ENCODE assay signal across 8 mouse cellular contexts in genomic region chr15:99972989-99973911, GRCm38 (mm10). TPM values are rescaled to one million over a fixed set of nuclear protein-coding genes. Genes with fewer than 3 reads are reported as not detected.
DNase-seq lines count a peak whose midpoint lies in the region; ATAC-seq and TF ChIP-seq lines count a peak whose summit lies in the region.

No protein-coding gene starts in this region.

- H3K27ac ChIP-seq in forebrain, postnatal 0 days (ENCODE audit: low read depth, low read length), result peak overlapping the region; percentile 93
- peak overlapping the region; percentile 97 for H3K27ac ChIP-seq in limb, embryonic 14.5 days (replicated peaks; ENCODE audit: low read depth, low read length)
- H3K27ac ChIP-seq in midbrain, embryonic 14.5 days (replicated peaks; ENCODE audit: low read depth, low read length), result peak overlapping the region; percentile 94

- no peaks in the 10 kb centered on the region for H3K27me3 ChIP-seq in forebrain, postnatal 0 days (ENCODE audit: insufficient read depth, low read length)
- H3K27me3 ChIP-seq in limb, embryonic 14.5 days (ENCODE audit: control insufficient read depth, insufficient read depth, low read length), result no peaks in the 10 kb centered on the region
- no peaks in the 10 kb centered on the region for H3K27me3 ChIP-seq in midbrain, embryonic 14.5 days (ENCODE audit: control insufficient read depth, insufficient read depth, low read length)

- H3K4me3 ChIP-seq in forebrain, postnatal 0 days (ENCODE audit: low read depth, low read length), result peak overlapping the region; percentile 87
- peak overlapping the region; percentile 96 for H3K4me3 ChIP-seq in limb, embryonic 14.5 days (replicated peaks; ENCODE audit: low read length)
- peak overlapping the region; percentile 90 for H3K4me3 ChIP-seq in midbrain, embryonic 14.5 days (replicated peaks; ENCODE audit: low read depth, low read length)

- peak overlapping the region; percentile 88 for H3K4me2 ChIP-seq in forebrain, postnatal 0 days (ENCODE audit: low read depth)
- H3K4me2 ChIP-seq in limb, embryonic 14.5 days (replicated peaks; ENCODE audit: low read depth, low read length, severe bottlenecking), result peak overlapping the region; percentile 69
- peak overlapping the region; percentile 88 for H3K4me2 ChIP-seq in midbrain, embryonic 14.5 days (ENCODE audit: low read length)

- TF ChIP-seq POLR2A in limb, embryonic 14.5 days (IDR thresholded peaks at IDR 0.05; ENCODE audit: borderline replicate concordance, extremely low read depth, insufficient read depth, insufficient read length), result no peak

- no peaks in the 10 kb centered on the region for H3K9me3 ChIP-seq in forebrain, postnatal 0 days (ENCODE audit: low read length)
- no peaks in the 10 kb centered on the region for H3K9me3 ChIP-seq in limb, embryonic 14.5 days (ENCODE audit: control insufficient read depth, low read length)
- no peaks in the 10 kb centered on the region for H3K9me3 ChIP-seq in midbrain, embryonic 14.5 days (ENCODE audit: control insufficient read depth, low read length)

- ATAC-seq in forebrain, postnatal 0 days, result peak; percentile 73
- peak; percentile 39 for ATAC-seq in inflammation-experienced regulatory T-cells, adult 6 months
- peak; percentile 77 for ATAC-seq in limb, embryonic 14.5 days (ENCODE audit: low FRiP score, low read depth)
- peak; percentile 88 for ATAC-seq in midbrain, embryonic 14.5 days (ENCODE audit: low FRiP score, low TSS enrichment)

- under 1% methylated on average over 75 of the region's 84 CpGs for WGBS in forebrain, postnatal 0 days
- WGBS in limb, embryonic 14.5 days, result under 1% methylated on average over 78 of the region's 84 CpGs
- WGBS in midbrain, embryonic 14.5 days, result under 1% methylated on average over 84 of the region's 84 CpGs

- peaks cover 4% of the 10 kb centered on the region; the same call in 1 of the 2 replicates for H3K4me1 ChIP-seq in forebrain, postnatal 0 days (ENCODE audit: insufficient read depth)
- H3K4me1 ChIP-seq in limb, embryonic 14.5 days (ENCODE audit: control insufficient read depth, insufficient read depth, low read length), result 0 out of 2 replicates have a peak, but pooled peaks cover 3% of the 10 kb centered on the region
- peaks cover 9% of the 10 kb centered on the region; the same call in 1 of the 2 replicates for H3K4me1 ChIP-seq in midbrain, embryonic 14.5 days (ENCODE audit: control insufficient read depth, insufficient read depth, low read length)

- peak overlapping the region; percentile 82 for H3K9ac ChIP-seq in forebrain, postnatal 0 days
- H3K9ac ChIP-seq in limb, embryonic 14.5 days (ENCODE audit: low read depth, low read length, severe bottlenecking), result peak overlapping the region; percentile 78
- H3K9ac ChIP-seq in midbrain, embryonic 14.5 days (replicated peaks; ENCODE audit: low read length), result peak overlapping the region; percentile 85

- peak; percentile 12; the same call in 1 of the 2 replicates for TF ChIP-seq CTCF in forebrain, postnatal 0 days (IDR thresholded peaks at IDR 0.05; ENCODE audit: low read depth)

- H3K36me3 ChIP-seq in forebrain, postnatal 0 days (ENCODE audit: insufficient read depth), result no peaks in the 10 kb centered on the region
- H3K36me3 ChIP-seq in limb, embryonic 14.5 days (ENCODE audit: control insufficient read depth, insufficient read depth, low read length), result no peaks in the 10 kb centered on the region
- H3K36me3 ChIP-seq in midbrain, embryonic 14.5 days (ENCODE audit: control insufficient read depth, insufficient read depth, low read length), result no peaks in the 10 kb centered on the region

- DNase-seq in heart, adult 18-20 months, result peak; percentile 23 to 57
- no peak for DNase-seq in heart, adult 8-10 months (ENCODE audit: low spot score)
- DNase-seq in cerebellum, adult 8-10 months, result peak; percentile 23
- DNase-seq in forebrain, postnatal 0 days, result peak; percentile 4
- peak; percentile 63 for DNase-seq in limb, embryonic 14.5 days (ENCODE audit: low spot score)
- peak; percentile 76 for DNase-seq in midbrain, embryonic 14.5 days
- peak; percentile 37 to 72 for DNase-seq in spleen, postnatal 4 days (ENCODE audit: low spot score in 2 of 2)

RNA-seq across cellular contexts. Expression of gene Larp4, which starts 3.4 kb away (rescaled TPM):
- 10 to 100 TPM; 55.7 to 58.9 TPM for total RNA-seq in heart, adult 18-20 months (2021)
- total RNA-seq in heart, adult 8-10 months (2022), result 10 to 100 TPM; 41.2 to 61.1 (median 53.9) TPM
- 39.1 and 48.6 TPM in 2 replicates for total RNA-seq in forebrain, postnatal 0 days (2014; rRNA removed)
- polyA plus RNA-seq in forebrain, postnatal 0 days (2015; fragmentation: Nextera tagmentation; extraction: Ambion mirVana), result 12.4 and 19.1 TPM in 2 replicates
- polyA plus RNA-seq in inflammation-experienced regulatory T-cells, adult 6 months (2017; shearing (Covaris generic)), result 10 to 100 TPM; 40.2 to 43.1 (median 41.0) TPM
- 25.4 and 29.3 TPM in 2 replicates for polyA plus RNA-seq in limb, embryonic 14.5 days (2012; rRNA removed)
- 32.6 and 33.4 TPM in 2 replicates for polyA plus RNA-seq in limb, embryonic 14.5 days (2014; fragmentation: Nextera tagmentation; extraction: Ambion mirVana)
- 27.6 and 28.6 TPM in 2 replicates for polyA plus RNA-seq in midbrain, embryonic 14.5 days (2014; fragmentation: Nextera tagmentation; extraction: Ambion mirVana)

RNA-seq across cellular contexts. Expression of gene Fam186a, which starts 6.4 kb away (rescaled TPM):
- under 1 TPM; 0.07 to 0.15 TPM for total RNA-seq in heart, adult 18-20 months (2021)
- total RNA-seq in heart, adult 8-10 months (2022), result under 1 TPM; 0.08 to 0.50 (median 0.15) TPM
- under 0.01 TPM in 1 of 2 replicates, not detected in the other for total RNA-seq in forebrain, postnatal 0 days (2014; rRNA removed)
- not detected in 2 replicates for polyA plus RNA-seq in forebrain, postnatal 0 days (2015; fragmentation: Nextera tagmentation; extraction: Ambion mirVana)
- polyA plus RNA-seq in inflammation-experienced regulatory T-cells, adult 6 months (2017; shearing (Covaris generic)), result not detected
- 0.05 and 0.06 TPM in 2 replicates for polyA plus RNA-seq in limb, embryonic 14.5 days (2012; rRNA removed)
- 0.11 TPM in 1 of 2 replicates, not detected in the other for polyA plus RNA-seq in limb, embryonic 14.5 days (2014; fragmentation: Nextera tagmentation; extraction: Ambion mirVana)
- not detected in 2 replicates for polyA plus RNA-seq in midbrain, embryonic 14.5 days (2014; fragmentation: Nextera tagmentation; extraction: Ambion mirVana)
